Mouse (Mus musculus) naive thymus-derived CD4-positive, alpha-beta T cell, adult 2 months (primary cell): Measurements from ENCODE around the gene Lrrc3c.
"Not testable (repeated sequence)": the region's sequence is repeated elsewhere in the genome, so short reads cannot be mapped to it uniquely, and the experiment has no call there.

Experiments used
- DNase-seq: peaks from one replicate; pipeline ENCODE4 v3.0.0-alpha.2; 2011; ENCODE audit warnings: low read depth

The Lrrc3c gene

GRCm38 (mm10) chr11:98586087-98586891 lies 11.8 kb upstream of the Lrrc3c start:
- DNase-seq = peak; percentile 45

- peak; percentile 95 for DNase-seq
Measured at GRCm38 (mm10) chr11:98586892-98587563, 11.1 kb upstream of the Lrrc3c start, which contains the start of gene Ormdl3. Ormdl3 (minus strand) TSS chr11:98587368.

- DNase-seq = peak; percentile 79
Measured at GRCm38 (mm10) chr11:98587684-98588546, 10.2 kb upstream of the Lrrc3c start.

GRCm38 (mm10) chr11:98588833-98589281 lies 9.2 kb upstream of the Lrrc3c start:
- DNase-seq = no peak

GRCm38 (mm10) chr11:98589306-98589705 lies 8.8 kb upstream of the Lrrc3c start:
- DNase-seq = no peak

- DNase-seq = no peak
Measured at GRCm38 (mm10) chr11:98590548-98591445, 7.3 kb upstream of the Lrrc3c start.

GRCm38 (mm10) chr11:98595021-98595420 lies 3.1 kb upstream of the Lrrc3c start:
- peak; percentile 55 for DNase-seq

- DNase-seq = no peak
Measured at GRCm38 (mm10) chr11:98595473-98595872, 2.6 kb upstream of the Lrrc3c start.

- DNase-seq = no peak
Measured at GRCm38 (mm10) chr11:98595955-98596354, 2.1 kb upstream of the Lrrc3c start.

- peak; percentile 94 for DNase-seq
Measured at GRCm38 (mm10) chr11:98597363-98597762, 728 bp upstream of the Lrrc3c start.

GRCm38 (mm10) chr11:98598851-98599290 lies 780 bp downstream of the Lrrc3c start:
- no peak for DNase-seq

GRCm38 (mm10) chr11:98599291-98599690 lies 1.2 kb downstream of the Lrrc3c start:
- DNase-seq = no peak

- DNase-seq = peak; percentile 40
Measured at GRCm38 (mm10) chr11:98602090-98602690, 4.1 kb downstream of the Lrrc3c start.

- peak; percentile 21 for DNase-seq
Measured at GRCm38 (mm10) chr11:98603953-98604352, 5.9 kb downstream of the Lrrc3c start.

GRCm38 (mm10) chr11:98604911-98605310 lies 6.8 kb downstream of the Lrrc3c start:
- DNase-seq = peak; percentile 1

GRCm38 (mm10) chr11:98606763-98607162 lies 8.7 kb downstream of the Lrrc3c start:
- DNase-seq = peak; percentile 79

GRCm38 (mm10) chr11:98620791-98621190 lies 22.7 kb downstream of the Lrrc3c start:
- no peak for DNase-seq

GRCm38 (mm10) chr11:98623981-98624380 lies 25.9 kb downstream of the Lrrc3c start:
- not testable (repeated sequence) for DNase-seq

GRCm38 (mm10) chr11:98624381-98624780 lies 26.3 kb downstream of the Lrrc3c start:
- DNase-seq = not testable (repeated sequence)

GRCm38 (mm10) chr11:98625611-98626410 lies 27.7 kb downstream of the Lrrc3c start, which contains the start of the genes Gm12355 and Gsdma3:
Gm12355 (minus strand) TSS chr11:98625661.
Gsdma3 (plus strand) TSS chr11:98626360.
- no peak for DNase-seq
